Mouse (Mus musculus): ENCODE results near the gene Gm20388.

- no peak for TF ChIP-seq EP300 (optimal IDR thresholded peaks at IDR 0.05)
- TF ChIP-seq CTCF (IDR thresholded peaks at IDR 0.05; ENCODE audit: low read depth), result no peak
These were observed 270.6 kb downstream of the Gm20388 start for GRCm38 (mm10) chr8:120181274-120181673.
